Mouse (Mus musculus): Measurements from ENCODE around the gene Map3k5. TPM values are rescaled to one million over a fixed set of nuclear protein-coding genes. Genes with fewer than 3 reads are reported as not detected.

The Map3k5 gene
- total and polyA plus RNA-seq, 2 experiments from 2014 or later = 0.91 to 5.5 TPM

GRCm38 (mm10) chr10:19956745-19957144 is 22.5 kb downstream of the Map3k5 start:
- H3K27me3 ChIP-seq (ENCODE audit: insufficient read depth, low read length) = no peaks in the 10 kb centered on the region
- no peak for ATAC-seq
- H3K9ac ChIP-seq (replicated peaks; ENCODE audit: low read length) = no peak overlapping the region
- no peak overlapping the region for H3K4me2 ChIP-seq (ENCODE audit: low read depth, low read length)
- no peaks in the 10 kb centered on the region for H3K4me1 ChIP-seq (ENCODE audit: insufficient read depth, low read length)
- no peaks in the 10 kb centered on the region for H3K9me3 ChIP-seq (ENCODE audit: low read length)
- H3K27ac ChIP-seq = no peak overlapping the region
- no peak for TF ChIP-seq CTCF (IDR thresholded peaks at IDR 0.05; ENCODE audit: low read depth)
- H3K36me3 ChIP-seq (ENCODE audit: insufficient read depth, low read length) = no peaks in the 10 kb centered on the region
- no peak for DNase-seq (ENCODE audit: low spot score)
- 76% methylated on average over 6 of the region's 6 CpGs for WGBS
- no peak overlapping the region for H3K4me3 ChIP-seq (ENCODE audit: low read length)

- no peak for ATAC-seq
- TF ChIP-seq CTCF (IDR thresholded peaks at IDR 0.05; ENCODE audit: low read depth) = no peak
- no peak overlapping the region for H3K27ac ChIP-seq
- no peaks in the 10 kb centered on the region for H3K9me3 ChIP-seq (ENCODE audit: low read length)
- no peaks in the 10 kb centered on the region for H3K27me3 ChIP-seq (ENCODE audit: insufficient read depth, low read length)
- H3K4me1 ChIP-seq (ENCODE audit: insufficient read depth, low read length) = no peaks in the 10 kb centered on the region
- 80% methylated on average over 6 of the region's 6 CpGs for WGBS
- H3K36me3 ChIP-seq (ENCODE audit: insufficient read depth, low read length) = no peaks in the 10 kb centered on the region
- H3K9ac ChIP-seq (replicated peaks; ENCODE audit: low read length) = no peak overlapping the region
- H3K4me3 ChIP-seq (ENCODE audit: low read length) = no peak overlapping the region
- no peak overlapping the region for H3K4me2 ChIP-seq (ENCODE audit: low read depth, low read length)
- no peak for DNase-seq (ENCODE audit: low spot score)
Measured at GRCm38 (mm10) chr10:19960831-19961380, 26.6 kb downstream of the Map3k5 start.

- Histone ChIP-seq H3K4me1 (ENCODE audit: insufficient read depth, low read length) (no peaks in the 10 kb centered on the region), H3K4me3 (ENCODE audit: low read length) (no peak overlapping the region), H3K27me3 (ENCODE audit: insufficient read depth, low read length) (no peaks in the 10 kb centered on the region), H3K4me2 (ENCODE audit: low read depth, low read length) (no peak overlapping the region), H3K27ac (no peak overlapping the region), H3K36me3 (ENCODE audit: insufficient read depth, low read length) (no peaks in the 10 kb centered on the region), H3K9ac (replicated peaks; ENCODE audit: low read length) (no peak overlapping the region), H3K9me3 (ENCODE audit: low read length) (no peaks in the 10 kb centered on the region)
- no peak for TF ChIP-seq CTCF (IDR thresholded peaks at IDR 0.05; ENCODE audit: low read depth)
- DNase-seq (ENCODE audit: low spot score) (no peak), ATAC-seq (no peak)
- WGBS = 82% methylated on average over 4 of the region's 4 CpGs
Measured at GRCm38 (mm10) chr10:19962746-19963145, 28.5 kb downstream of the Map3k5 start.

- Histone ChIP-seq H3K4me2 (ENCODE audit: low read depth, low read length) (no peak overlapping the region), H3K27me3 (ENCODE audit: insufficient read depth, low read length) (no peaks in the 10 kb centered on the region), H3K9ac (replicated peaks; ENCODE audit: low read length) (no peak overlapping the region), H3K4me1 (ENCODE audit: insufficient read depth, low read length) (no peaks in the 10 kb centered on the region), H3K36me3 (ENCODE audit: insufficient read depth, low read length) (no peaks in the 10 kb centered on the region), H3K27ac (no peak overlapping the region), H3K4me3 (ENCODE audit: low read length) (no peak overlapping the region), H3K9me3 (ENCODE audit: low read length) (no peaks in the 10 kb centered on the region)
- TF ChIP-seq CTCF (IDR thresholded peaks at IDR 0.05; ENCODE audit: low read depth) = no peak
- 52% methylated on average over 1 of the region's 1 CpGs for WGBS
- DNase-seq (ENCODE audit: low spot score) (no peak), ATAC-seq (no peak)
Measured at GRCm38 (mm10) chr10:19963206-19963605, 28.9 kb downstream of the Map3k5 start.

- 71% methylated on average over 4 of the region's 4 CpGs for WGBS
- Histone ChIP-seq H3K4me1 (ENCODE audit: insufficient read depth, low read length) (no peaks in the 10 kb centered on the region), H3K36me3 (ENCODE audit: insufficient read depth, low read length) (no peaks in the 10 kb centered on the region), H3K4me2 (ENCODE audit: low read depth, low read length) (no peak overlapping the region), H3K27me3 (ENCODE audit: insufficient read depth, low read length) (no peaks in the 10 kb centered on the region), H3K27ac (no peak overlapping the region), H3K9ac (replicated peaks; ENCODE audit: low read length) (no peak overlapping the region), H3K4me3 (ENCODE audit: low read length) (no peak overlapping the region), H3K9me3 (ENCODE audit: low read length) (no peaks in the 10 kb centered on the region)
- DNase-seq (ENCODE audit: low spot score) (no peak), ATAC-seq (no peak)
- TF ChIP-seq CTCF (IDR thresholded peaks at IDR 0.05; ENCODE audit: low read depth) = no peak
Measured at GRCm38 (mm10) chr10:19964105-19964504, 29.8 kb downstream of the Map3k5 start.

- ATAC-seq (no peak), DNase-seq (ENCODE audit: low spot score) (no peak)
- Histone ChIP-seq H3K27me3 (ENCODE audit: insufficient read depth, low read length) (no peaks in the 10 kb centered on the region), H3K9ac (replicated peaks; ENCODE audit: low read length) (no peak overlapping the region), H3K4me1 (ENCODE audit: insufficient read depth, low read length) (no peaks in the 10 kb centered on the region), H3K4me3 (ENCODE audit: low read length) (no peak overlapping the region), H3K36me3 (ENCODE audit: insufficient read depth, low read length) (no peaks in the 10 kb centered on the region), H3K27ac (no peak overlapping the region), H3K4me2 (ENCODE audit: low read depth, low read length) (no peak overlapping the region), H3K9me3 (ENCODE audit: low read length) (no peaks in the 10 kb centered on the region)
- no peak for TF ChIP-seq CTCF (IDR thresholded peaks at IDR 0.05; ENCODE audit: low read depth)
- 76% methylated on average over 6 of the region's 6 CpGs for WGBS
Measured at GRCm38 (mm10) chr10:19966597-19966996, 32.3 kb downstream of the Map3k5 start.

GRCm38 (mm10) chr10:19968445-19968844 is 34.2 kb downstream of the Map3k5 start:
- Histone ChIP-seq H3K4me2 (ENCODE audit: low read depth, low read length) (no peak overlapping the region), H3K27me3 (ENCODE audit: insufficient read depth, low read length) (no peaks in the 10 kb centered on the region), H3K4me1 (ENCODE audit: insufficient read depth, low read length) (no peaks in the 10 kb centered on the region), H3K9me3 (ENCODE audit: low read length) (no peaks in the 10 kb centered on the region), H3K4me3 (ENCODE audit: low read length) (no peak overlapping the region), H3K27ac (no peak overlapping the region), H3K9ac (replicated peaks; ENCODE audit: low read length) (no peak overlapping the region), H3K36me3 (ENCODE audit: insufficient read depth, low read length) (no peaks in the 10 kb centered on the region)
- ATAC-seq (no peak), DNase-seq (ENCODE audit: low spot score) (no peak)
- no peak for TF ChIP-seq CTCF (IDR thresholded peaks at IDR 0.05; ENCODE audit: low read depth)
- 82% methylated on average over 8 of the region's 8 CpGs for WGBS
